ENCODE assay signal across 8 mouse cellular contexts in genomic region chr16:38092598-38092997, GRCm38 (mm10). TPM values are rescaled to one million over a fixed set of nuclear protein-coding genes. Genes with fewer than 3 reads are reported as not detected.
DNase-seq lines count a peak whose midpoint lies in the region; TF ChIP-seq lines count a peak whose summit lies in the region.

No protein-coding gene starts in this region.

- peak overlapping the region; percentile 60 for H3K4me3 ChIP-seq in lung, adult 2 months (replicated peaks; ENCODE audit: extremely low read depth, low read depth, low read length)
- H3K4me3 ChIP-seq in embryonic fibroblast, embryonic 13.5 days (ENCODE audit: insufficient read depth, low read length): peak overlapping the region; percentile 95

- 7% methylated on average over 4 of the region's 4 CpGs for WGBS in lung, adult 2 months

- peak overlapping the region; percentile 1; the same call in 1 of the 2 replicates for H3K27ac ChIP-seq in embryonic fibroblast, embryonic 13.5 days (ENCODE audit: insufficient read depth, low read length)

- no peak for TF ChIP-seq CTCF in lung, adult 2 months (IDR thresholded peaks at IDR 0.05; ENCODE audit: insufficient read depth, low read length)
- TF ChIP-seq CTCF in embryonic fibroblast, embryonic 13.5 days (IDR thresholded peaks at IDR 0.05; ENCODE audit: borderline replicate concordance, insufficient read depth, low read length): no peak

- DNase-seq in lung, adult 2 months: no peak
- no peak for DNase-seq in lung, postnatal 36 days
- peak; percentile 32 for DNase-seq in kidney, postnatal 10 days
- peak; percentile 23 for DNase-seq in neural tube, embryonic 10.5 days (ENCODE audit: extremely low spot score, low spot score)
- no peak for DNase-seq in adrenal gland, adult 8-10 months
- DNase-seq in layer of hippocampus, adult 18-20 months (ENCODE audit: low spot score in 2 of 2): no peak
- DNase-seq in layer of hippocampus, postnatal 36 days: no peak

- H3K4me1 ChIP-seq in lung, adult 2 months (ENCODE audit: control insufficient read depth, insufficient read depth, low read length): peaks cover 10% of the 10 kb centered on the region
- H3K4me1 ChIP-seq in embryonic fibroblast, embryonic 13.5 days (ENCODE audit: control insufficient read depth, insufficient read depth, low read length): peaks cover 5% of the 10 kb centered on the region

- no peak for TF ChIP-seq POLR2A in lung, adult 2 months (IDR thresholded peaks at IDR 0.05; ENCODE audit: borderline replicate concordance, extremely low read depth, low read depth, low read length)
- TF ChIP-seq POLR2A in embryonic fibroblast, embryonic 13.5 days (IDR thresholded peaks at IDR 0.05; ENCODE audit: low read depth, low read length): no peak

RNA-seq across cellular contexts. Expression of gene Gsk3b, which starts 3.8 kb away (rescaled TPM):
- polyA plus RNA-seq in lung, adult 2 months (2012; rRNA removed): 18.6 and 20.8 TPM in 2 replicates
- 71.2 and 79.6 TPM in 2 replicates for polyA plus RNA-seq in embryonic fibroblast, embryonic 13.5 days (2011; ENCODE audit: insufficient read length, low read depth, missing spikeins)
- 10 to 100 TPM; 67.6 to 79.6 (median 72.0) TPM for total RNA-seq in adrenal gland, adult 8-10 months (2022)
- 100 to 1,000 TPM; 145 to 146 TPM for total RNA-seq in layer of hippocampus, adult 18-20 months (2021)
- 100 to 1,000 TPM; 153 to 155 TPM for total RNA-seq in layer of hippocampus, postnatal 36 days (2021)

Comparison
In these comparisons a context has a peak if more than half of its experiments do, and no peak if none do; other contexts are left out.
1. DNase-seq: peak in kidney, postnatal 10 days (single experiment) and neural tube, embryonic 10.5 days (single experiment); none in lung, adult 2 months (single experiment), lung, postnatal 36 days (single experiment), adrenal gland, adult 8-10 months (single experiment), layer of hippocampus, adult 18-20 months (0 of 2) and layer of hippocampus, postnatal 36 days (0 of 2).